Mouse (Mus musculus) inflammation-experienced regulatory T-cells, adult 6 months (primary cell): ENCODE results near the gene Gm42878. TPM values are rescaled to one million over a fixed set of nuclear protein-coding genes. Genes with fewer than 3 reads are reported as not detected.

ENCODE experiments used
- ATAC-seq: one replicate; pipeline ENCODE4 v1.8.0; 2017
- polyA plus RNA-seq, 3 experiments: library from polyadenylated mRNA; unstranded; fragments of 100-300 nt; shearing (Covaris generic); gene quantifications; one replicate each; pipeline ENCODE4 v1.2.1; 2017

Gm42878 gene
- polyA plus RNA-seq, 3 experiments from 2014 or later: not detected

- ATAC-seq: no peak
Observed at GRCm38 (mm10) chr5:121484801-121485200, 60.5 kb downstream of the Gm42878 start.

DNA sequence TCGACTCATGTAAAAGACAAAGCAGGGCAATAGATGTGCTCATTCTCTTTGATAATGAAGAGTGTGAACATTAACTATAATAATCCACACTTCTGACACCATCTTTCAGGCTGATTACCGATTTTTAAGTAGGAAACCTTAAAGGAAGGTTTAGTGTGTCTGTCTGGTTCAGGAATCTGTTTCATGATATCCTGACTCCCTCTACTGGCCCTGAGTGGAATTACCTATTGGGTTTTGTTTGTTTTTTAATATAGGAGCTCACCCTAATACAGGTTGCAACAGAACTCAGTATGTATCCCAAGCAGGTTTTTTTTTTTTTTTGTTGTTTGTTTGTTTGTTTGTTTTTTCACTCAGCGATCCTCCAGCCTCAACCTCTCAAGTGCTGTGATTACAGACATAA, 67.6 kb downstream of the Gm42878 start:
- ATAC-seq: peak; percentile 56

GRCm38 (mm10) chr5:121476040-121476439, 69.2 kb downstream of the Gm42878 start:
- ATAC-seq: no peak

- ATAC-seq: no peak
Observed at GRCm38 (mm10) chr5:121474610-121475009, 70.7 kb downstream of the Gm42878 start.

- ATAC-seq: no peak
Observed at GRCm38 (mm10) chr5:121472411-121472810, 72.9 kb downstream of the Gm42878 start.

DNA sequence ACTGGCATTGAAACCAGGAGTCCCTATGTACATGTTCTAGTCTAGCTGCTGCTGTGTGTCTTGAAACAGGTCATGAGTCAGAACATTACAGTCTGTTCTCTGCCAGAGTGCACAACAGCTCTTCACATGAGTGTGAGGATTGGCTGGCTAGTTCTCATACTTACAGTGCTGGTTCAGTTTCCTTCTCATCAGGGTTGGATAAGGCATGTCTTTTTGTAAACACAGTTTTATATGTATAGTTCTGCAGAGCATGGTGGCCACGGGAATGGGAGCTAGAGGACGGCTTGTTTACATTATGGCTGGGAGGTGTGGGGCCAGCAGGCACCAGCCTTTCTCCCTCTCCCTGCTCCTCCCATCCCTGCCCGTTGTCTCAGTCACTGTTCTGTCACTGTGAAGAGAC, 75.7 kb downstream of the Gm42878 start:
- no peak for ATAC-seq

Other genes with a start within 250 kb of the Gm42878 start
- 10 to 100 TPM; 31.6 to 50.8 (median 39.1) TPM for gene Trafd1, start 159.8 kb downstream of the Gm42878 start, polyA plus RNA-seq
- 10 to 100 TPM; 26.1 to 40.4 (median 35.0) TPM for gene Naa25, start 147.5 kb downstream of the Gm42878 start, polyA plus RNA-seq
- gene Tmem116, start 93.6 kb downstream of the Gm42878 start, polyA plus RNA-seq: 1 to 10 TPM in 2 of 3 experiments, under 1 TPM in 1; 0.24 to 3.1 (median 1.1) TPM
- gene Erp29, start 93.0 kb downstream of the Gm42878 start, polyA plus RNA-seq: 10 to 100 TPM; 70.3 to 77.7 (median 74.5) TPM
- under 1 TPM in 1 of 3 experiments, not detected in 2; 0.22 TPM for gene Adam1b, start 42.0 kb downstream of the Gm42878 start, polyA plus RNA-seq
- gene Adam1a, start within 50 bp of the Gm42878 start, polyA plus RNA-seq: 1 to 10 TPM in 1 of 3 experiments, under 1 TPM in 2; 0.36 to 2.0 (median 0.75) TPM
- 10 to 100 TPM; 20.2 to 24.2 (median 23.8) TPM for gene Mapkapk5, start 423 bp upstream of the Gm42878 start, polyA plus RNA-seq
- 10 to 100 TPM in 1 of 3 experiments, 1 to 10 TPM in 2; 4.5 to 11.7 (median 6.0) TPM for gene Aldh2, start 48.3 kb upstream of the Gm42878 start, polyA plus RNA-seq
- 1 to 10 TPM; 1.3 to 3.3 (median 1.7) TPM for gene Acad12, start 73.5 kb upstream of the Gm42878 start, polyA plus RNA-seq
- gene Acad10, start 115.0 kb upstream of the Gm42878 start, polyA plus RNA-seq: 1 to 10 TPM in 2 of 3 experiments, under 1 TPM in 1; 0.93 to 5.7 (median 5.6) TPM
- gene Brap, start 115.1 kb upstream of the Gm42878 start, polyA plus RNA-seq: 10 to 100 TPM in 2 of 3 experiments, 1 to 10 TPM in 1; 9.6 to 14.4 (median 13.5) TPM
- gene Atxn2, start 165.9 kb upstream of the Gm42878 start, polyA plus RNA-seq: 10 to 100 TPM; 18.4 to 48.0 (median 35.1) TPM